8 mouse cellular contexts compared by ENCODE assay signal in genomic region chr11:117235086-117235897, GRCm38 (mm10). TPM values are rescaled to one million over a fixed set of nuclear protein-coding genes. Genes with fewer than 3 reads are reported as not detected.
DNase-seq lines count a peak whose midpoint lies in the region; ATAC-seq and TF ChIP-seq lines count a peak whose summit lies in the region.

No protein-coding gene starts in this region.

- H3K4me3 ChIP-seq in midbrain, embryonic 10.5 days: no peak overlapping the region
- no peak overlapping the region for H3K4me3 ChIP-seq in midbrain, embryonic 15.5 days
- 0 out of 2 replicates have a peak overlapping the region, but pooled peaks have one; percentile 2 for H3K4me3 ChIP-seq in embryonic fibroblast, embryonic 13.5 days (ENCODE audit: insufficient read depth, low read length)
- H3K4me3 ChIP-seq in hindbrain, embryonic 14.5 days (replicated peaks; ENCODE audit: low read length): no peak overlapping the region

- WGBS in midbrain, embryonic 10.5 days: 57% methylated on average over 12 of the region's 12 CpGs
- 43% methylated on average over 12 of the region's 12 CpGs for WGBS in midbrain, embryonic 15.5 days
- 47% methylated on average over 12 of the region's 12 CpGs for WGBS in hindbrain, embryonic 14.5 days

- peaks cover 49% of the 10 kb centered on the region for H3K4me1 ChIP-seq in midbrain, embryonic 10.5 days
- H3K4me1 ChIP-seq in midbrain, embryonic 15.5 days: peaks cover 14% of the 10 kb centered on the region
- H3K4me1 ChIP-seq in embryonic fibroblast, embryonic 13.5 days (ENCODE audit: control insufficient read depth, insufficient read depth, low read length): peaks cover 18% of the 10 kb centered on the region
- H3K4me1 ChIP-seq in hindbrain, embryonic 14.5 days (replicated peaks; ENCODE audit: control insufficient read depth, insufficient read depth, low read length): peaks cover 18% of the 10 kb centered on the region

- H3K9ac ChIP-seq in midbrain, embryonic 15.5 days: no peak overlapping the region
- no peak overlapping the region for H3K9ac ChIP-seq in hindbrain, embryonic 14.5 days

- TF ChIP-seq POLR2A in embryonic fibroblast, embryonic 13.5 days (IDR thresholded peaks at IDR 0.05; ENCODE audit: low read depth, low read length): peak; percentile 29; the same call in 1 of the 2 replicates

- no peaks in the 10 kb centered on the region for H3K36me3 ChIP-seq in midbrain, embryonic 10.5 days
- H3K36me3 ChIP-seq in midbrain, embryonic 15.5 days (replicated peaks): no peaks in the 10 kb centered on the region
- H3K36me3 ChIP-seq in hindbrain, embryonic 14.5 days (replicated peaks; ENCODE audit: control insufficient read depth, insufficient read depth): no peaks in the 10 kb centered on the region

- ATAC-seq in midbrain, embryonic 15.5 days (replicated peaks): no peak
- ATAC-seq in hindbrain, embryonic 14.5 days (ENCODE audit: low FRiP score): no peak
- no peak for ATAC-seq in inflammation-experienced regulatory T-cells, adult 6 months

- DNase-seq in midbrain, embryonic 10.5 days (ENCODE audit: low spot score): no peak
- DNase-seq in hindbrain, embryonic 14.5 days (ENCODE audit: low spot score): peak; percentile 35
- DNase-seq in lung, postnatal 14 days: peak; percentile 55
- DNase-seq in frontal cortex, adult 2 months (ENCODE audit: extremely low spot score in 1 of 2, low spot score in 1 of 2): no peak
- DNase-seq in layer of hippocampus, adult 18-20 months (ENCODE audit: low spot score in 2 of 2): no peak

- peaks cover 23% of the 10 kb centered on the region for H3K27me3 ChIP-seq in midbrain, embryonic 10.5 days (ENCODE audit: low read depth, poor library complexity, severe bottlenecking)
- H3K27me3 ChIP-seq in midbrain, embryonic 15.5 days (replicated peaks): peaks cover 7% of the 10 kb centered on the region; the same call in 1 of the 2 replicates
- H3K27me3 ChIP-seq in hindbrain, embryonic 14.5 days (ENCODE audit: control insufficient read depth, insufficient read depth, low read length): no peaks in the 10 kb centered on the region; the same call in 1 of the 2 replicates

- no peak overlapping the region for H3K4me2 ChIP-seq in midbrain, embryonic 15.5 days
- H3K4me2 ChIP-seq in hindbrain, embryonic 14.5 days (replicated peaks): no peak overlapping the region

- TF ChIP-seq CTCF in embryonic fibroblast, embryonic 13.5 days (IDR thresholded peaks at IDR 0.05; ENCODE audit: borderline replicate concordance, insufficient read depth, low read length): no peak

- peak overlapping the region; percentile 29; the same call in 1 of the 2 replicates for H3K27ac ChIP-seq in midbrain, embryonic 10.5 days (replicated peaks)
- no peak overlapping the region for H3K27ac ChIP-seq in midbrain, embryonic 15.5 days
- peak overlapping the region; percentile 83 for H3K27ac ChIP-seq in embryonic fibroblast, embryonic 13.5 days (ENCODE audit: insufficient read depth, low read length)
- H3K27ac ChIP-seq in hindbrain, embryonic 14.5 days: no peak overlapping the region

- no peaks in the 10 kb centered on the region for H3K9me3 ChIP-seq in midbrain, embryonic 10.5 days (replicated peaks)
- no peaks in the 10 kb centered on the region for H3K9me3 ChIP-seq in midbrain, embryonic 15.5 days
- no peaks in the 10 kb centered on the region for H3K9me3 ChIP-seq in hindbrain, embryonic 14.5 days (ENCODE audit: control insufficient read depth, low read length)

RNA-seq across cellular contexts. Expression of gene Sept9, which starts 35.8 kb away (rescaled TPM):
- polyA plus RNA-seq in midbrain, embryonic 10.5 days (2016; fragmentation: Nextera tagmentation; extraction: Ambion mirVana): 186 and 195 TPM in 2 replicates
- polyA plus RNA-seq in midbrain, embryonic 15.5 days (2015; fragmentation: Nextera tagmentation; extraction: Ambion mirVana): 106 and 112 TPM in 2 replicates
- 198 and 206 TPM in 2 replicates for polyA plus RNA-seq in embryonic fibroblast, embryonic 13.5 days (2011; ENCODE audit: insufficient read length, low read depth, missing spikeins)
- polyA plus RNA-seq in hindbrain, embryonic 14.5 days (2014; fragmentation: Nextera tagmentation; extraction: Ambion mirVana): 96.5 and 96.9 TPM in 2 replicates
- 31.8 and 33.4 TPM in 2 replicates for polyA plus RNA-seq in frontal cortex, adult 2 months (2012; rRNA removed)
- polyA plus RNA-seq in inflammation-experienced regulatory T-cells, adult 6 months (2017; shearing (Covaris generic)): 100 to 1,000 TPM; 313 to 340 (median 332) TPM
- 100 to 1,000 TPM; 121 to 122 TPM for total RNA-seq in layer of hippocampus, adult 18-20 months (2021)

Comparison
In these comparisons a context has a peak if more than half of its experiments do, and no peak if none do; other contexts are left out.
1. H3K27ac ChIP-seq: peak in midbrain, embryonic 10.5 days (single experiment) and embryonic fibroblast, embryonic 13.5 days (single experiment); none in midbrain, embryonic 15.5 days (single experiment) and hindbrain, embryonic 14.5 days (single experiment).
2. DNase-seq: peak in hindbrain, embryonic 14.5 days (single experiment) and lung, postnatal 14 days (single experiment); none in midbrain, embryonic 10.5 days (single experiment), frontal cortex, adult 2 months (0 of 2) and layer of hippocampus, adult 18-20 months (0 of 2).